Mouse (Mus musculus) lung, postnatal 10 days (tissue): ENCODE measurements around the gene Anks1.
"Not testable (repeated sequence)": the region's sequence is repeated elsewhere in the genome, so short reads cannot be mapped to it uniquely, and the experiment has no call there.

ENCODE experiments used
- DNase-seq: peaks from one replicate; pipeline ENCODE4 v3.0.0; 2021

Anks1 gene

GRCm38 (mm10) chr17:27934136-27934910, 25.2 kb downstream of the Anks1 start:
- DNase-seq = no peak

DNA sequence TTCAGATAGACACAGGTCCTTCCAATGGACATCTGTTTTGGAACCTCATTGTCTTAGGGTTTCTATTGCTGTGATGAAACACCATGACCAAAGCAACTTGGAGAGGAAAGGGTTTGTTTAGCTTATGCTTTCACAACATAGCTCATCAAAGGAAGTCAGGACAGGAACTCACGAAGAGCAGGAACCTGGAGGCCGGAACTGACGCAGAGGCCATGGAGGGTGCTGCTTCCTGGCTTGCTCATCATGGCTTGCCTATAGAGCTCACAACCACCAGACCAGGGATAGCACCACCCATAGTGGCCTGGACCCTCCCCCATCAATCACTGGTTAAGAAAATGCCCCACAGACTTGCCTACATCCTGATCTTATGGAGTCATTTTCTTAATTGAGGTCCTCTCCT, 26.0 kb downstream of the Anks1 start:
- peak; percentile 59 for DNase-seq

- no peak for DNase-seq
Observed at GRCm38 (mm10) chr17:27937054-27937615, 28.0 kb downstream of the Anks1 start.

DNA sequence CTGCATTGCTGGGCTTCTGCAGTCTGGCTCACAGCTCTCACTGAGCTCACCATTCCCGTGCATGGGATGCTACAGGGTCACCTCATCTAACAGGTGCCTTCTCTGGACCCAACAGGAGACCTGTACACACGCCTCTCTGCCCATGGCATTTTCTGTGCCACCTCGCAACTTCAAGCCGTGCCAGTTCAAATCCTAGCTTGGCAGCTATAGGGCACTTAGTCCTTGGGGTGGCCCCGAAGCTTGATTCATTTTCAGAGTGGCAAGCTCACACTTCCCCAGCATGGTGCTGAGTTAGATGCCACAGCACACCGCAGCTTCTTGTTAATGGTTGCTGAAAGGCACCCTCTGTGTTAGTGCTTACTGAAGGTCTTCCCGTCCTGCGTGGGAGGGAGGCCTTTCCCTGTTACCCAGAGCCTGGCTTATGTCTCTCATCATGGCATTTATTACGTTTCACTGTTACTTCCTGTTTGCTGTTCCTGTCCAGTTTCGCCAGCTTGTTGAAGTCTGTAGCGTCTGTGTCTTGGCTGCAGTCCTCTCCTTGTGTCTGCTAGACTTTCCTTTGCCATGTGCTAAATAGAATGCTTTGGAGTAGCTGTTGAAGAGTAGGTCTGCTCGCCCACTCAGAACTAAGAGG, 29.1 kb downstream of the Anks1 start:
- DNase-seq = peak; percentile 71

DNA sequence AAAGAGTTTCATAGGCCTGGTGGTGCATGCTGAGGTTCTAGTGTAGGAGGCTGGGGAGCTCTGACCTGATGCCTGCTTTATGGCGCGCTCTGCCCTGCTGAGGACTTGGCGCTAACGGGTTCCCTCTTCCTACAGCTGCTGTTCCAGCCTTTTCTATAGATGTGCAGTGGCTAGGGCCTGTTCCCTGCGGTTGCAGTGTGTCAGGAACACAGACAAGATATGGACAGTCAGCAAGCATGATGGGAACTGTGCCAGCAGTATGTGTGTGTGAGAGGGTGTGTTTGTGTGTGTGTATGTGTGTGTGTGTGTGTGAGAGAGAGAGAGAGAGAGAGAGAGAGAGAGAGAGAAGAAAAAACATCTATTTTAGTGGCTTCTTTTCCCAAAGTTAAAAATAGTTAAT, 29.9 kb downstream of the Anks1 start:
- DNase-seq = peak; percentile 61

GRCm38 (mm10) chr17:27940352-27940751, 31.2 kb downstream of the Anks1 start:
- DNase-seq = peak; percentile 80

- peak; percentile 62 for DNase-seq
Observed at GRCm38 (mm10) chr17:27941178-27941577, 32.1 kb downstream of the Anks1 start.

DNA sequence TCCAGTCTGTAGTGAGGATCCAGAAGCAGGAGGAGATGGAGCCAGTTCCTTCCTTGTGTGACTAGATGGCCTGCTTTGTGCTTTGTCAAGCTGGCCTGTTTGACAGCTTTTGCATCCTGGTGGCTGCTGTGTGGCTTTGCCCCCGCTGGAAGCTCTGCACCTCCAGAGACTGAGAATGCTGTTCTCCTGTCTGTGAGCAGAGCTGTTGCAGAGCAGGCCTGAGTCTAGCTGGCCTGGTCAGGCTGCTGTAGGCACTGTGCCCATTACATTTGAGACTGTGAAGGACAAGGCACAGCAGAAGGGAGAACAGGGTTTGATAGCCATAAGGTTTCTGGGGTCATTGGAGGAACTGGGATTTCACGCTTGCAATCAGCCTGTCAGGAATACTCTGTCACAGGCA, 32.6 kb downstream of the Anks1 start:
- peak; percentile 51 for DNase-seq

DNA sequence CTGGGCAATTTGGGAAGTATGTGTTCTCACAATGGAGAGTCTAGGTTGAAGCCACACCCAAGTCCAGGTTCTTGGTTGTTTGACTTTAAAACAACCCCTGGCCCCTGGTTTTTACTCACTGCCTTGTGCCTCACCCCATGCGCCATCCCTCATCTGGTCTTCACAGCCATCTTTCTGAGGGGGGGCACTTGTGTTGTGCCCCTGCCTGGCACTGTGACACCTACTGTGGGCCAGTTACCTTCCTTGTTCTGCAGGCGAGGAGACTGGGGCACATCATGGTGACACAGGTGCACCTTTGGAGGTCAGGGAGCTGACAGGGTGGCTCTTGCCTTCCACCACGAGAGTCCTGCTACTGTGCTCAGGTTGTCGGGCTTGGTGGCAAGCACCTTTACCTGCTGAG, 33.0 kb downstream of the Anks1 start:
- no peak for DNase-seq

GRCm38 (mm10) chr17:27945546-27946216, 36.6 kb downstream of the Anks1 start:
- peak; percentile 82 for DNase-seq

- no peak for DNase-seq
Observed at GRCm38 (mm10) chr17:27946371-27946770, 37.3 kb downstream of the Anks1 start.

DNA sequence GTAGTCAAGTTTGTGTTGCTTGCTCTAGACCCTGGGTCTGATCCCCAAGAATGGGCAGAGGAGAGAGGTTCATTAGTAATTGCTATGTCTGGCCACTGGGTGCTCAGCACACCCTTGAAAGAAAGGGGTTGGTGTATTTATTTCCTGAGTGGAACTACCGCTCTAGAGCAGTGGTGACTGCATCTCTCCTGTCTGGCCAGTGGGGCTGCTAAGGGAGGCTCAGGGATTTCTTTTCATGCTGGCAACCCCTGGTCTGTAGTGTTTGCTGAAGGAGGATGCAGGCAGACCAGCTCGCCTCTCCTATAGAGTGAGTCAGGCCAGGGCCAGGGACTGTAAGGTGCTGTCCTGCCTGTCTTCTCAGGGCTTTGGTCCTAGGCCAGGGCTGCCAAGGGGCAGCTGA, 38.0 kb downstream of the Anks1 start:
- no peak for DNase-seq

DNA sequence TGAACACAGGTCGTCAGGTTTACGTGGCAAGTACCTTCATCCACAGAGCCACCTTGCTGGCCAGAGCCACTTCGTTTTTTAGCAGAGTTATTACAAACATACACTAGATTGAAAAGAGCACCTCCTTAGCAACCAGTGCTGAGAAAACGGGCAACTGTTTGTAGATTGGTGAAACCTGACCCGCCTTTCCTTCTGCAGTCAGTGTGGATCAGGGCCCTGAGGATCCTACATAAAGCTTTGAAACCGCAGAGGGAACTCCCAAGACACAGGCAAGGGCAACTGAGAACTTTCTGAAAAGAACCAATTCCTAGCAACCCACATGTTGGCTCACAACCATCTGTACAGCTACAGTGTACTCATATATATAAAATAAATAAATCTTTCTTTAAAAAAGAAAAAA, 44.0 kb downstream of the Anks1 start:
- no peak for DNase-seq

DNA sequence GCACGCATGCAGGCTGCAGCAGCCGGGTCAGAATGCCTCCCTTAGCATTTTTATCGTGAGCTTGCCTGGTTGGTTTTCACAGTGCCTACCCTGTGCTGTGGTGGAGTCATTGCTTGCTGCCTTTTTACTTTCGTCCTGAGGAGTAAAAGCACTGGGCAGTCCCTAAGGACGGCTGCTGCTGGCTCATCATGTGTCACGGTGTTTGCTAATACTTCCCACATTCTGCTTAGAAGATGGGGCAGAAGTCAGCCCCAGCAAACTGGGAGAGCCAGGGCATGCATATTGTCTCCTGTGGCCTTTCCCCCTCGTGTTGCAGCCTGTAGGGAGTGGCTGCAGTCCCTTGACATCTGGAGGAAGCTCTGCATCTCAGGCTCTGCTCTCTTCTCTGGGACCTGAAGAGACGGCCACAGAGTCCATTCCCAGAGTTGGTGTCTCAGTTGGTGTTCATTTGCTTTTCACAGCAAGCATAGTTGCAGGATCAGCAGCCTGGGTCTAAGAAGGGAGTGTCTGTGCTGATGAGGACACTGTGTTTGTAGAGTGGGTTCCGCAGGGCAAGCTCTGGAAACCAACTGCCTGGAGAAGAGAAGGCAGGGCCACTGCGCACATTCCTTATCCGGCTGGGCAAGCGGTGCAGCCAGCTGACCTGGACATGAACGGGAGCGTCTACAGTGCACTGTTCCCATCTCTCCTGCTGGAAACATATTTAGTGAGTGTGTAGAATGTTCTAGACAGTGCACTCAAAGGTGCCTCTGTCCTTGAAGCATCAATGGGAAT, 45.7 kb downstream of the Anks1 start:
- DNase-seq = no peak

DNA sequence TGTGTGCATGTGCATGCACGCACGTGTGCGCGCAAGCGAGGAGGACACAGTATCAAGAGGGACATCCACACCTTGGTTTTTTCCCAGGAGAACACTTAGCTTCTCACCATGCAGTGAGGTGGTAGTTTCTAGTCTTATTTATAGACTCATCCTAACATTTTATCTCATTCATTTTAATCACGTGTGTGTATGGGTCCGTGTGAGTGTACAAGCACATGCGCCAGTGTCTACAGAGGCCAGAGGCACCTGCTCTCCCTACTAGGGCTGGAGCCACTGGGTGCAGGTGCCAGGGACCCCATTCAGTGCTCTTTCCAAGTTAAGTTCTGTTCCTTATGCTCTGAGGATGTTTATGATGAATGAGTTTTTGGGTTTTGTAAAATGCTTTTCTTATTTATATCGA, 48.5 kb downstream of the Anks1 start:
- no peak for DNase-seq

DNA sequence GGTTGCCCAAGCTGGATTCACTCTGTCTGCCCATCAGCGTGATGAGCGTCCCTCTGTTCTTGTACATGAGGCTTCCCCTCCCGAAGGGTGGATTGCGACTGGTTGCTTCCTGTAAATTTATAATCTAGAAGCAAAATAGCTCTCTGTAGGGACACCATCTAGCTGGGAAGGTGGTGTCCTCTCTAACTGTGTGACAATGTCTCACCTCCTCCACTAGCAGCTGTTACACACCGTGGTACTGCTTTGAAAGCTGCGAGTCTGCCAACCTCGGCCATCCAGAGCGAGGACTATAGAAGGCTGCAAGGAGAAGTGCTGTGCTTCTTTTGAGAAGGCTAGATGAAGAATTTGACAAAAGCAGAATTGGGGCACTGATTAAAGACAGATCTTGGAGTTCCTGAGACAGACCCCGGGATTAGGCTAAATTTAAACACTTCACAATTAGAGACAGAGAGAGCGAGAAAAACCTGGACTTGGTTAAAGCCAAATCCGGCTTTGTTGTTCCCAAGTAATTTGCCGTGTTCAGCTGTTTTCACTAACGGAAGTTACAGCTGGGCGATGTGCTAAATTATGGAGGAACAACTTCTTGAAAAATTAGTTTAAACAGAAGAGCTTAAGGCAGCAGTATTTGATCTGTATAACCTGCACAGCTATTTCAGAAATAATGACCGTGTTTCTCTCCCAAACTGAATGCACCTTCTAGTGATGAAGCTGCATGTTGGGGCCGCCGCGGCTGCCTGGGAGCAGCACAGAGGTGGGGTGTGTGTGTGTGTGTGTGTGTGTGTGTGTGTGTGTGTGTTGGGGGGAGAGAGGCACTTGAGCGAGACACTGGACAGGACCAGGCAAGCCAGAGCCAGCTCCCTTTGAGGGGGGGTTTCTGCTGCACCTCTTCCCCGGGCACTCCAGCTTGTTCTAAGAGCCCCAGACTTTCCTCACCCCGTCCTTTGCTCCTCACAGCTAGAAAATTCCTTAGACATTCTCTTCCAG, 51.3 kb downstream of the Anks1 start:
- no peak for DNase-seq

- not testable (repeated sequence) for DNase-seq
Observed at GRCm38 (mm10) chr17:27963120-27963519, 54.0 kb downstream of the Anks1 start.

GRCm38 (mm10) chr17:27964607-27965006, 55.5 kb downstream of the Anks1 start:
- no peak for DNase-seq

DNA sequence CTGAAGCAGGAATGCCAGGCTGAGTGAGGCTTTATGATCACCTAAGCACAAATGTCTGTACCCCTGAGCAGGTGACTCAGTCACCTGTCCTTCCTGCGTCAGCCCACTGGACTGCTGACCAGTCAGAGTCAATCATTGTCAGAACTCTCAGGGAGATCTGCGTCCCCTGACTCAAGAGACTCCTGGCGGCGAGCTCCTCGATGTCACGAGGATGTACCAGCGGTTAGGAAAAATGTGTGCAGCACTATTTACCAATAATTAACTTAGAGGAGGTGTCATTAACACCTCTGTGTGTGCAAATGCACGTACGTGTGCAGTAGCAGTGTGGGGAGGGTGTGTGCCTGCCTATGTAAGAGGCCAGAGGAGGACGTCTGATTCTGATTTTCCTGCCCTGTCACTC, 56.2 kb downstream of the Anks1 start:
- no peak for DNase-seq

DNA sequence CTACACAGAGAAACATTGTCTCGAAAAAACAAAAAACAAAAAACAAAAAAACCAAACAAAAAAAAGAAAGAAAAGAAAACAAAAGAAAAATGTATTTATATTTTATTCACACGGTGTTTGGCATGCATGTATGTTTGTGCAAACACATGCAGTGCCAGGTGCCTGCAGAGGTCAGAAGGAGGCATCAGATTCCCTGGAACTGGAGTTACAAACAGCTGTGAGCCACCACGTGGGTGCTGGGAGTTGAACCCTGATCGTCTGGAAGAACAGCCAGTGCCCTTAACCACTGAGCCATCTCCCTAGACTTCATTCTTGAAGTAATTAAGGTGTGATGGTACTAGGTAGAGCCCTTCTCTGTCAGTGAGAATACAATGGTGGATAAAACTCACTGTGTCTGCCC, 57.0 kb downstream of the Anks1 start:
- no peak for DNase-seq

DNA sequence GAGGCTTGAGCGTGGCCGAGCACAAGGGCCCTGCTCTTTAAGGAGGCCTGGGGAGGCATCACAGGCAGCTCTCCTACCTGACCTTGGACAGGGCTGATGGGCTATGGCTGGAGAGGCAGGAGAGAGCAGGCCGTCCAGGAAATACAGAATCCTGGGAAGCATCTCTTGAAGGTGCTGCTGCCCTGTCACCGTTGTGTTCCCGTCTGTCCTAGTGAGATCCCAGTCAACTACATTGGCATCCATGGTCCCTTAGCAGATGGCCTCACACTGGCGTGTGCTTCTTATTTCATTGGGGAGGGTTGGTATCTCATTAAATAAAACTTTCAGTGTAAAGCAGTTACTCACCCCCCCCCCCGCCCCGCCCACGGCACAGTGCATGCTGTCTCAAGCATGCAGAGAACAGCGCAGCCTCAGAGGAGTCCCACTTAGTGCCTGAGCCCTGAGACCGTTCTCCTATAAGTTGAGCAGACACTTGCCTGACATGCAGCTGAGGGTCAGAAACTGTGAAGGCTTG, 57.5 kb downstream of the Anks1 start:
- no peak for DNase-seq
